Mouse (Mus musculus) ovary, adult 18-20 months (tissue): ENCODE results near the gene Cacng6.

Source experiments
- DNase-seq: peaks from one replicate; pipeline ENCODE4 v3.0.0; 2022; ENCODE audit warnings: low spot score, mixed read lengths

Cacng6 gene

GRCm38 (mm10) chr7:3463306-3463705, 39.3 kb downstream of the Cacng6 start:
- DNase-seq: no peak

GRCm38 (mm10) chr7:3468614-3469013, 44.6 kb downstream of the Cacng6 start:
- DNase-seq: no peak

GRCm38 (mm10) chr7:3472774-3473173, 48.8 kb downstream of the Cacng6 start:
- no peak for DNase-seq

GRCm38 (mm10) chr7:3474291-3475080, 50.5 kb downstream of the Cacng6 start:
- no peak for DNase-seq

- no peak for DNase-seq
These were observed 52.7 kb downstream of the Cacng6 start for GRCm38 (mm10) chr7:3476728-3477127.

- no peak for DNase-seq
These were observed 58.1 kb downstream of the Cacng6 start for GRCm38 (mm10) chr7:3481948-3482608.
